Mouse (Mus musculus): ENCODE measurements around the gene Cacna2d4.
A peak's percentile ranks its signal among the peaks of the same experiment; 100 is the strongest.

Gene Cacna2d4

GRCm38 (mm10) chr6:119386421-119386820 is 150.1 kb downstream of the Cacna2d4 start:
- no peak for DNase-seq (ENCODE audit: low read depth in 2 of 2, low spot score in 2 of 2)

GRCm38 (mm10) chr6:119386821-119387220 is 150.5 kb downstream of the Cacna2d4 start:
- DNase-seq (ENCODE audit: low read depth in 2 of 2, low spot score in 2 of 2) = no peak

GRCm38 (mm10) chr6:119387801-119388649 is 151.7 kb downstream of the Cacna2d4 start:
- peak in 1 of 2 experiments; percentile 19 for DNase-seq (ENCODE audit: low read depth in 2 of 2, low spot score in 2 of 2)

GRCm38 (mm10) chr6:119388650-119389012 is 152.3 kb downstream of the Cacna2d4 start:
- peak; percentile 94 to 96 for DNase-seq (ENCODE audit: low read depth in 2 of 2, low spot score in 2 of 2)

- DNase-seq (ENCODE audit: low read depth in 2 of 2, low spot score in 2 of 2) = no peak
Measured at GRCm38 (mm10) chr6:119389089-119389488, 152.8 kb downstream of the Cacna2d4 start.

- DNase-seq (ENCODE audit: low read depth in 2 of 2, low spot score in 2 of 2) = no peak
Measured at GRCm38 (mm10) chr6:119390728-119391127, 154.4 kb downstream of the Cacna2d4 start.

GRCm38 (mm10) chr6:119392836-119393235 is 156.5 kb downstream of the Cacna2d4 start:
- no peak for DNase-seq (ENCODE audit: low read depth in 2 of 2, low spot score in 2 of 2)

GRCm38 (mm10) chr6:119395421-119396308 is 159.3 kb downstream of the Cacna2d4 start:
- no peak for DNase-seq (ENCODE audit: low read depth in 2 of 2, low spot score in 2 of 2)

GRCm38 (mm10) chr6:119396309-119396634 is 159.9 kb downstream of the Cacna2d4 start:
- peak in 1 of 2 experiments; percentile 23 for DNase-seq (ENCODE audit: low read depth in 2 of 2, low spot score in 2 of 2)

- no peak for DNase-seq (ENCODE audit: low read depth in 2 of 2, low spot score in 2 of 2)
Measured at GRCm38 (mm10) chr6:119399371-119399770, 163.0 kb downstream of the Cacna2d4 start.

- no peak for DNase-seq (ENCODE audit: low read depth in 2 of 2, low spot score in 2 of 2)
Measured at GRCm38 (mm10) chr6:119400649-119401048, 164.3 kb downstream of the Cacna2d4 start.

- no peak for DNase-seq (ENCODE audit: low read depth in 2 of 2, low spot score in 2 of 2)
Measured at GRCm38 (mm10) chr6:119401545-119402304, 165.4 kb downstream of the Cacna2d4 start.

Data from CD8-positive naive resting alpha-beta T cell, adult 2 months (primary cell).